Mouse (Mus musculus) bone marrow, adult 2 months (tissue): ENCODE measurements around the gene Cdk14.

ENCODE experiments used
- CTCF ChIP-seq: fragments of 200-500 bp; IDR thresholded peaks from 2 replicates; pipeline ENCODE4 v1.5.1; 2011; ENCODE audit warnings: low read length, control low read depth; ENCODE audit not compliant: control insufficient read depth, insufficient read depth
- POLR2A ChIP-seq: fragments of 200-500 bp; IDR thresholded peaks from 2 replicates; pipeline ENCODE4 v1.6.1; 2011; ENCODE audit warnings: low read depth, mild to moderate bottlenecking, control low read depth, low read length, borderline replicate concordance; ENCODE audit not compliant: control insufficient read depth

DNA sequence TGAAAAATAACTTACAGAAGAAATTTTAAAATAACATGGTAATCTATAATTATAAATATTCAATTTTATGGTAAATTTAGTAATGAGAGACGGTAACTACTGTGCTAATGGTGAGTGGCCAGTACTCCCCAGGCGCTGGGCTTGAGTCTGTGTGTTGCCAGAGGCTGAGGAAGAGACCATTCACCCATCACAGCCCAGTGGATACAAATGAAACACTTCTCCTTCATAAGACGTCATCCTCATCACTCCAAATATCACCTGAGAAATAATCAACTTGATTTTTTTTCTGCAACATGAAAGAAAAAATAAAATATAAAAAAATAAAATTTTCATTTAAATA is 153.4 kb downstream of the Cdk14 start:
- TF ChIP-seq CTCF, result no peak
- no peak for TF ChIP-seq POLR2A
